Mouse (Mus musculus) urinary bladder, adult 2 months (tissue): ENCODE results near the gene Tab1. TPM values are rescaled to one million over a fixed set of nuclear protein-coding genes. Genes with fewer than 3 reads are reported as not detected.

Source experiments
- DNase-seq: peaks from one replicate; pipeline ENCODE4 v3.0.0; 2022; ENCODE audit warnings: low spot score
- polyA plus RNA-seq: library from polyadenylated mRNA; depleted of rRNA; stranded (reverse); fragments of >200 nt; gene quantifications from 2 replicates; pipeline ENCODE4 v1.2.3, GENCODE M21; 2012; rRNA removed

The Tab1 gene
- polyA plus RNA-seq, 1 experiment: 36.7 TPM

DNA sequence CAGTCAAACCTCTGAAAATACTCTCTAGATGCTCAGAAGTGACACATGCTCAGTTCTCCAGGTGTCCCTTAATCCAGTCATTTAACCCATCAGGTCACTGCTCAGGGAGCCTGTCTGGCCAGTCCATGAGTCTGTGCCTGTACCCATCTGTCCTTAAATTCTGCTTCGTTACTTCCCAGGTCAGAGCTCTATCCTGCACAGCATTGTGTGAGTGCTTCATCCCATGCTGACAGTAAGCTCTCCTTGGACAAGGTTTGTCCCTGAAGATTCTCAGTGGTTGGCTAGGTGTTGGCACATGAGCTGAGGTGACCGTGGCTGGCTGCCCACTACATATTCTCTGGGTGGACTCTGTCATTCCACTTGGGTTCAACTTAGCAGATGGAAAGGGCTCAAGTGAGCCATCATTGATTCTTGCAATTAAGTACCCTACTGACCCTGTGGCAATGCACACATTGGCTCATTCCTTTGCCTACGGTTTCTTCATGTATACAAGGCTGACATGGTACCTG lies 73.2 kb downstream of the Tab1 start:
- no peak for DNase-seq

DNA sequence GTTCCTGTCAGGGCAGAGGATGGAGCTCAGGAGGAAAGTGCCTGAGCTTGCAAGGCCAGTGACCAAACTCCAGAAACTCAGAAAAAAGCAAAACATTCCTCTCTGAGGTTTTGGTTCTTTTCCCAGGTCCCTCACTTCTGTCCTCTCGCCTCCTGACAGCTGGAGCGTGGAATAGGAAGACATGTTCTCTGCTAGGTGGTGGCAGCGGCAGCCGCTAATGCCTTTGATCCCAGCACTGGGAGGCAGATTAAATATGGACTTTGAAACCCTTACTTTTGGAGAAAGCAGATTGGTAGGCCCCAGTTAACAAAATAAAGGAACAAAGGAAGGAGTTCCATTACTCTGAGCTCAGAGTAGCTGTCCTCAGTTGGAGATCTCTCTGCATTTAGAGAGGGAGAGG lies 75.5 kb downstream of the Tab1 start:
- no peak for DNase-seq

Other genes starting within 250 kb of the Tab1 start
- 59.2 and 62.1 TPM in 2 replicates for gene Apobec3, start 241.5 kb upstream of the Tab1 start, polyA plus RNA-seq
- 57.3 and 57.6 TPM in 2 replicates for gene Cbx7, start 162.0 kb upstream of the Tab1 start, polyA plus RNA-seq
- gene Pdgfb, start 118.2 kb upstream of the Tab1 start, polyA plus RNA-seq: 12.3 and 14.5 TPM in 2 replicates
- 54.2 and 62.1 TPM in 2 replicates for gene Syngr1, start 41.8 kb upstream of the Tab1 start, polyA plus RNA-seq
- gene Rpl3, start 41.3 kb upstream of the Tab1 start, polyA plus RNA-seq: 1,075 and 1,270 TPM in 2 replicates
- 62.9 and 73.1 TPM in 2 replicates for gene Mgat3, start 40.6 kb downstream of the Tab1 start, polyA plus RNA-seq
- 10.6 and 15.1 TPM in 2 replicates for gene Mief1, start 100.9 kb downstream of the Tab1 start, polyA plus RNA-seq
- gene AC140267.1, start 102.7 kb downstream of the Tab1 start, polyA plus RNA-seq: not detected in 2 replicates
- gene Atf4, start 122.1 kb downstream of the Tab1 start, polyA plus RNA-seq: 211 and 346 TPM in 2 replicates
- 27.1 and 30.9 TPM in 2 replicates for gene Rps19bp1, start 131.2 kb downstream of the Tab1 start, polyA plus RNA-seq
- 0.01 and 0.03 TPM in 2 replicates for gene Cacna1i, start 154.1 kb downstream of the Tab1 start, polyA plus RNA-seq